Mouse (Mus musculus) midbrain, embryonic 10.5 days (tissue): ENCODE data around the gene Amotl2. TPM values are rescaled to one million over a fixed set of nuclear protein-coding genes. Genes with fewer than 3 reads are reported as not detected.
A peak's percentile ranks its signal among the peaks of the same experiment; 100 is the strongest.

ENCODE experiments used
- DNase-seq: peaks from one replicate; pipeline ENCODE4 v3.0.0-alpha.2; 2017; ENCODE audit warnings: low spot score
- H3K27ac ChIP-seq: fragments of 300-500 bp; sonication (generic); replicated peaks from 2 replicates; pipeline ENCODE4 v1.5.1; 2016; ENCODE audit warnings: mild to moderate bottlenecking
- H3K27me3 ChIP-seq: fragments of 300-500 bp; sonication (generic); 2 replicates; pipeline ENCODE4 v1.6.1; 2016; ENCODE audit warnings: low read depth, mild to moderate bottlenecking; ENCODE audit not compliant: poor library complexity, severe bottlenecking
- H3K36me3 ChIP-seq: fragments of 300-500 bp; sonication (generic); 2 replicates; pipeline ENCODE4 v1.6.1; 2016; ENCODE audit warnings: mild to moderate bottlenecking, moderate library complexity
- H3K4me1 ChIP-seq: fragments of 300-500 bp; sonication (generic); 2 replicates; pipeline ENCODE4 v1.6.1; 2016
- H3K4me3 ChIP-seq: fragments of 300-500 bp; sonication (generic); 2 replicates; pipeline ENCODE4 v1.5.1; 2016; ENCODE audit warnings: mild to moderate bottlenecking, moderate library complexity
- H3K9me3 ChIP-seq: fragments of 300-500 bp; sonication (generic); replicated peaks from 2 replicates; pipeline ENCODE4 v1.6.1; 2016; ENCODE audit warnings: mild to moderate bottlenecking
- WGBS: fragments of 180-500 bp; shearing (Covaris S2); methylation state at CpG from one replicate; pipeline ENCODE4 v1.1.7; 2016; 5-methylcytosine and 5-hydroxymethylcytosine counted together
- polyA plus RNA-seq: library from polyadenylated mRNA; unstranded; fragments of >200 nt; fragmentation: Nextera tagmentation; extraction: Ambion mirVana; gene quantifications from 2 replicates; pipeline ENCODE4 v1.2.1, GENCODE M21; 2016

Gene Amotl2
- polyA plus RNA-seq, 1 experiment from 2014 or later = 60.3 TPM

- Histone ChIP-seq H3K4me3 (peak overlapping the region; percentile 96), H3K36me3 (peaks cover 68% of the 10 kb centered on the region), H3K27me3 (no peaks in the 10 kb centered on the region), H3K9me3 (no peaks in the 10 kb centered on the region), H3K4me1 (peaks cover 87% of the 10 kb centered on the region), H3K27ac (peak overlapping the region; percentile 59; the same call in 1 of the 2 replicates)
- WGBS = 63% methylated on average over 3 of the region's 3 CpGs
- DNase-seq = no peak
These were observed 5.0 kb downstream of the Amotl2 start for GRCm38 (mm10) chr9:102721406-102721978.

- peak overlapping the region; percentile 59 for H3K27ac ChIP-seq
- peaks cover 74% of the 10 kb centered on the region for H3K36me3 ChIP-seq
- no peaks in the 10 kb centered on the region for H3K9me3 ChIP-seq
- no peaks in the 10 kb centered on the region for H3K27me3 ChIP-seq
- peaks cover 87% of the 10 kb centered on the region for H3K4me1 ChIP-seq
- H3K4me3 ChIP-seq = peak overlapping the region; percentile 96
- 65% methylated on average over 9 of the region's 9 CpGs for WGBS
- DNase-seq = no peak
These were observed 5.6 kb downstream of the Amotl2 start for GRCm38 (mm10) chr9:102722071-102722561.

- Histone ChIP-seq H3K27ac (peak overlapping the region; percentile 59), H3K27me3 (no peaks in the 10 kb centered on the region), H3K36me3 (peaks cover 80% of the 10 kb centered on the region), H3K4me3 (peak overlapping the region; percentile 96), H3K9me3 (no peaks in the 10 kb centered on the region), H3K4me1 (peaks cover 89% of the 10 kb centered on the region)
- no peak for DNase-seq
- 90% methylated on average over 4 of the region's 4 CpGs for WGBS
These were observed 6.3 kb downstream of the Amotl2 start for GRCm38 (mm10) chr9:102722750-102723149.

- Histone ChIP-seq H3K27me3 (no peaks in the 10 kb centered on the region), H3K27ac (peak overlapping the region; percentile 50), H3K4me1 (peaks cover 92% of the 10 kb centered on the region), H3K9me3 (no peaks in the 10 kb centered on the region), H3K36me3 (peaks cover 86% of the 10 kb centered on the region), H3K4me3 (peak overlapping the region; percentile 96; the same call in 1 of the 2 replicates)
- DNase-seq = no peak
- whole genome bisulfite sequencing = 84% methylated on average over 12 of the region's 12 CpGs
These were observed 6.8 kb downstream of the Amotl2 start for GRCm38 (mm10) chr9:102723241-102723709.

- Histone ChIP-seq H3K4me1 (peaks cover 92% of the 10 kb centered on the region), H3K4me3 (peak overlapping the region; percentile 96; the same call in 1 of the 2 replicates), H3K27me3 (no peaks in the 10 kb centered on the region), H3K27ac (peak overlapping the region; percentile 50), H3K36me3 (peaks cover 93% of the 10 kb centered on the region), H3K9me3 (no peaks in the 10 kb centered on the region)
- WGBS = 33% methylated on average over 4 of the region's 4 CpGs
- DNase-seq = no peak
These were observed 7.6 kb downstream of the Amotl2 start for GRCm38 (mm10) chr9:102723990-102724461.

GRCm38 (mm10) chr9:102724942-102725341 lies 8.5 kb downstream of the Amotl2 start:
- peaks cover 87% of the 10 kb centered on the region for H3K4me1 ChIP-seq
- H3K27me3 ChIP-seq = no peaks in the 10 kb centered on the region
- no peak for DNase-seq
- H3K27ac ChIP-seq = peak overlapping the region; percentile 50; the same call in 1 of the 2 replicates
- H3K9me3 ChIP-seq = no peaks in the 10 kb centered on the region
- 0 out of 2 replicates have a peak overlapping the region, but pooled peaks have one; percentile 9 for H3K4me3 ChIP-seq
- WGBS = 82% methylated on average over 7 of the region's 7 CpGs
- H3K36me3 ChIP-seq = peaks cover 100% of the 10 kb centered on the region

- peak; percentile 84 for DNase-seq
- Histone ChIP-seq H3K4me3 (peak overlapping the region; percentile 39), H3K4me1 (peaks cover 81% of the 10 kb centered on the region), H3K9me3 (no peaks in the 10 kb centered on the region), H3K36me3 (peaks cover 100% of the 10 kb centered on the region), H3K27ac (peak overlapping the region; percentile 74), H3K27me3 (no peaks in the 10 kb centered on the region)
- 2% methylated on average over 22 of the region's 22 CpGs for WGBS
These were observed 9.6 kb downstream of the Amotl2 start for GRCm38 (mm10) chr9:102725958-102726654.

- 59% methylated on average over 3 of the region's 3 CpGs for WGBS
- Histone ChIP-seq H3K4me3 (no peak overlapping the region), H3K9me3 (no peaks in the 10 kb centered on the region), H3K27ac (peak overlapping the region; percentile 74), H3K36me3 (peaks cover 100% of the 10 kb centered on the region), H3K4me1 (peaks cover 79% of the 10 kb centered on the region), H3K27me3 (no peaks in the 10 kb centered on the region)
- DNase-seq = no peak
These were observed 10.3 kb downstream of the Amotl2 start for GRCm38 (mm10) chr9:102726811-102727210.

GRCm38 (mm10) chr9:102727662-102728468 lies 11.4 kb downstream of the Amotl2 start:
- DNase-seq = no peak
- 88% methylated on average over 25 of the region's 25 CpGs for WGBS
- no peaks in the 10 kb centered on the region for H3K9me3 ChIP-seq
- H3K36me3 ChIP-seq = peaks cover 100% of the 10 kb centered on the region
- H3K4me1 ChIP-seq = peaks cover 72% of the 10 kb centered on the region
- no peaks in the 10 kb centered on the region for H3K27me3 ChIP-seq
- H3K4me3 ChIP-seq = no peak overlapping the region
- no peak overlapping the region for H3K27ac ChIP-seq

GRCm38 (mm10) chr9:102728469-102728747 lies 11.9 kb downstream of the Amotl2 start:
- Histone ChIP-seq H3K4me3 (no peak overlapping the region), H3K36me3 (peaks cover 100% of the 10 kb centered on the region), H3K9me3 (no peaks in the 10 kb centered on the region), H3K4me1 (peaks cover 66% of the 10 kb centered on the region), H3K27ac (no peak overlapping the region), H3K27me3 (no peaks in the 10 kb centered on the region)
- no peak for DNase-seq
- WGBS = 96% methylated on average over 9 of the region's 9 CpGs

- 93% methylated on average over 21 of the region's 21 CpGs for WGBS
- no peak overlapping the region for H3K27ac ChIP-seq
- no peak for DNase-seq
- H3K4me1 ChIP-seq = peaks cover 58% of the 10 kb centered on the region
- H3K27me3 ChIP-seq = no peaks in the 10 kb centered on the region
- H3K9me3 ChIP-seq = no peaks in the 10 kb centered on the region
- peaks cover 100% of the 10 kb centered on the region for H3K36me3 ChIP-seq
- no peak overlapping the region for H3K4me3 ChIP-seq
These were observed 12.8 kb downstream of the Amotl2 start for GRCm38 (mm10) chr9:102729093-102729845.

GRCm38 (mm10) chr9:102729876-102730413 lies 13.5 kb downstream of the Amotl2 start:
- no peaks in the 10 kb centered on the region for H3K27me3 ChIP-seq
- H3K4me3 ChIP-seq = no peak overlapping the region
- H3K4me1 ChIP-seq = peaks cover 51% of the 10 kb centered on the region
- H3K36me3 ChIP-seq = peaks cover 96% of the 10 kb centered on the region
- no peak overlapping the region for H3K27ac ChIP-seq
- DNase-seq = no peak
- H3K9me3 ChIP-seq = no peaks in the 10 kb centered on the region
- WGBS = 89% methylated on average over 14 of the region's 14 CpGs
